Mouse (Mus musculus): ENCODE data around the gene Patz1. TPM values are rescaled to one million over a fixed set of nuclear protein-coding genes. Genes with fewer than 3 reads are reported as not detected.

Gene Patz1
- polyA plus RNA-seq, 1 experiment: 32.2 TPM

DNA sequence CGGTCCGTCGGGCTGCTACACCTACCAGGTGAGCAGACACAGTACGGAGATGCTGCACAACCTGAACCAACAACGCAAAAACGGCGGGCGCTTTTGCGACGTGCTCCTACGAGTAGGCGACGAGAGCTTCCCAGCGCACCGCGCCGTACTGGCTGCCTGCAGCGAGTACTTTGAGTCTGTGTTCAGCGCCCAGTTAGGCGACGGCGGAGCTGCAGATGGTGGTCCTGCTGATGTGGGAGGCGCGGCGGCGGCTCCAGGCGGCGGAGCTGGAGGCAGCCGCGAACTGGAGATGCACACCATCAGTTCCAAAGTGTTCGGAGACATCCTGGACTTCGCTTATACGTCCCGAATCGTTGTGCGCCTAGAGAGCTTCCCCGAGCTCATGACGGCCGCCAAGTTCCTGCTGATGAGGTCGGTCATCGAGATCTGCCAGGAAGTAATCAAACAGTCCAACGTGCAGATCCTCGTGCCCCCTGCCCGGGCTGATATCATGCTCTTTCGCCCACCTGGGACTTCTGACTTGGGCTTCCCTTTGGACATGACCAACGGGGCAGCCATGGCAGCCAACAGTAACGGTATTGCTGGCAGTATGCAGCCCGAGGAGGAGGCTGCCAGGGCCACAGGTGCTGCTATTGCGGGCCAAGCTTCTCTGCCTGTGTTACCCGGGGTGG is 2.1 kb downstream of the Patz1 start:
- H3K4me1 ChIP-seq (ENCODE audit: control insufficient read depth, insufficient read depth, low read length): peaks cover 15% of the 10 kb centered on the region
- peak overlapping the region; percentile 68 for H3K27ac ChIP-seq (ENCODE audit: insufficient read depth, low read depth, low read length)
- TF ChIP-seq CTCF (IDR thresholded peaks at IDR 0.05; ENCODE audit: low read depth, low read length): no peak
- no peak for TF ChIP-seq POLR2A (IDR thresholded peaks at IDR 0.05; ENCODE audit: borderline replicate concordance, low read depth, low read length)
- H3K4me3 ChIP-seq (ENCODE audit: insufficient read depth, low read length): peak overlapping the region; percentile 93

DNA sequence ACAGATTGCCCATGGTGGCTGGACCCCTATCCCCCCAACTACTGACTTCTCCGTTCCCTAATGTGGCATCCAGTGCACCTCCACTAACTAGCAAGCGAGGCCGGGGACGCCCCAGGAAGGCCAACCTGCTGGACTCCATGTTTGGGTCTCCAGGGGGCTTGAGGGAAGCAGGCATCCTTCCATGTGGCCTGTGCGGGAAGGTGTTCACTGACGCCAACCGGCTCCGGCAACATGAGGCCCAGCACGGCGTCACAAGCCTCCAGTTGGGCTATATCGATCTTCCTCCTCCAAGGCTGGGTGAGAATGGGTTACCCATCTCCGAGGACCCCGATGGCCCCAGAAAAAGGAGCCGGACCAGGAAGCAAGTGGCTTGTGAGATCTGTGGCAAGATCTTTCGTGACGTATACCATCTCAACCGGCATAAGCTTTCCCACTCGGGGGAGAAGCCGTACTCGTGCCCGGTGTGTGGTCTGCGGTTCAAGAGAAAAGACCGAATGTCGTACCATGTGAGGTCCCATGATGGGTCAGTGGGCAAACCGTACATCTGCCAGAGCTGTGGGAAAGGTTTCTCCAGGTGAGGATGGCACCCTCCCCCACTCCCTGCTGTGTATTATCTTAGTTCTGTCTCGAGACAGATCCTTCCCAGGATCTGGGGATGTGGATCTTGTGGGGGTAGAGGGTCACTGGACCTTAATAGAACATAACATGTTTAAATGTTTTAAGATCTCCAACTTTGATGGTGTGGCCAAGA is 2.8 kb downstream of the Patz1 start:
- H3K4me3 ChIP-seq (ENCODE audit: insufficient read depth, low read length): peak overlapping the region; percentile 93
- peaks cover 15% of the 10 kb centered on the region for H3K4me1 ChIP-seq (ENCODE audit: control insufficient read depth, insufficient read depth, low read length)
- TF ChIP-seq POLR2A (IDR thresholded peaks at IDR 0.05; ENCODE audit: borderline replicate concordance, low read depth, low read length) (no peak), CTCF (IDR thresholded peaks at IDR 0.05; ENCODE audit: low read depth, low read length) (no peak)
- peak overlapping the region; percentile 68 for H3K27ac ChIP-seq (ENCODE audit: insufficient read depth, low read depth, low read length)

DNA sequence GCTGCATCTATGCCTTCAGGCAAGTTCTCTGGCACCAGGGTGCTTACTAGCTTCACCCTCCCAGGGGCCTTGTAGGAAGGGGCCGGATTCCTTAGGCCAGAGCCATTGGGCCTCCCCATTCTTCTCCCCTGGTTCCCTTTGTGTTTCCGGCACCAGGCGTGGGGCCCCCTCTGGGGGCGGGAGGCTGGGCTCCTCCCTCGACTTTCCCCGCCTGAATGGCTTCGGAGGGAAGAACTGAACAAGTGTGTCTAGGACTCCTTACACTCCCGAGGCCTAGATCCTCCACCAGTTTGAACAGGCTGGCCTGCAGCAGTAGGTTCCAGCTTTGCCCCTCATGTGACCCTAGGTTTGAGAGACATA is 3.4 kb downstream of the Patz1 start:
- Histone ChIP-seq H3K4me1 (ENCODE audit: control insufficient read depth, insufficient read depth, low read length) (peaks cover 15% of the 10 kb centered on the region), H3K27ac (ENCODE audit: insufficient read depth, low read depth, low read length) (peak overlapping the region; percentile 68), H3K4me3 (ENCODE audit: insufficient read depth, low read length) (peak overlapping the region; percentile 93)
- TF ChIP-seq CTCF (IDR thresholded peaks at IDR 0.05; ENCODE audit: low read depth, low read length) (no peak), POLR2A (IDR thresholded peaks at IDR 0.05; ENCODE audit: borderline replicate concordance, low read depth, low read length) (no peak)

DNA sequence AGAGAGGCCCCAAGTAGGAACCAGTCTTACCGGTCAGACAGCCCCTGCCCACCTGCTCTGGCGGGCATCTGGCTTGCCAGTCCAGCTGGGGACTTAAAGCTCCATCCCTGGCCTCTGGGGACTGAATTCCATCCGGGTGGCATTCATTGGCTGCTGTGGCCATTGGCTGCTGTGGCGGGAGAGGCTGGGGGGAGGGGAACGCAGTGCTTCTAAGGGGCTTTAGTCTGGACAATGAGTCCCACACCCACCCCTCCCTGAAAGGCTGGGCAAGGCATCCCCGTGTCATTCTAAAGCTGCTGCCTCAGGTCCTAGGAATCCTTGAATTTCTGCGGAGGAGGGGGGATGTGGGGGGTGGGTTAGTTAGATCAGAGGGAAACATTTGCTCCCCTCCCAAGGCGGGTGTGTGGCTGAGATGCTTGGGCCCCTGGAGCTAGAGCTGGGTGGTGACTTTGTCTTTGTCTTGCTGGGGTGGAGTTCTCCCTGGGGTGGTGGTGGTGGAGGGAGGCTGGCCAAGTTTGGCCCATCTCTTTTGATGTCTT is 4.1 kb downstream of the Patz1 start:
- Histone ChIP-seq H3K4me1 (ENCODE audit: control insufficient read depth, insufficient read depth, low read length) (peaks cover 17% of the 10 kb centered on the region), H3K27ac (ENCODE audit: insufficient read depth, low read depth, low read length) (no peak overlapping the region), H3K4me3 (ENCODE audit: insufficient read depth, low read length) (peak overlapping the region; percentile 93)
- no peak for TF ChIP-seq CTCF (IDR thresholded peaks at IDR 0.05; ENCODE audit: low read depth, low read length)
- TF ChIP-seq POLR2A (IDR thresholded peaks at IDR 0.05; ENCODE audit: borderline replicate concordance, low read depth, low read length): no peak

DNA sequence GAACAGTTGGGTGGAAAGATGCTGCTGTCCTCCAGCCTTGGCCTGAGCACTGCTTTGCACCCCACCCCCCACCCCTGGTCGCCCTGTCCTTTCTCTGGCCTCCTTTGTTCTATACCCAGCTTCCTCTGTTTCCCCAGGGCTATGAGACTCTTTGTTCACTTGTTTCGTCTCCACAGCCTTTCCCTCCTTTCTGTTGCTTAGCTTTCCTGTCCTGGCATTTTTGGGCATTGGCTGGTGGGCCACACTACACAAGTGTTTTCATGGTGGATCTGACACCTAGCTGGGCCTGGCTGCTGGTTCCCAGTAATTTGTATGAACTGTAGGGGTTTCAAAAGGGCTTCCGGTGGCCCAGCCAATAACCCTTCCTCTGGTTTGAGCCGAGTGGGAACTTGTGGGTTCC is 4.7 kb downstream of the Patz1 start:
- peak overlapping the region; percentile 93; the same call in 1 of the 2 replicates for H3K4me3 ChIP-seq (ENCODE audit: insufficient read depth, low read length)

DNA sequence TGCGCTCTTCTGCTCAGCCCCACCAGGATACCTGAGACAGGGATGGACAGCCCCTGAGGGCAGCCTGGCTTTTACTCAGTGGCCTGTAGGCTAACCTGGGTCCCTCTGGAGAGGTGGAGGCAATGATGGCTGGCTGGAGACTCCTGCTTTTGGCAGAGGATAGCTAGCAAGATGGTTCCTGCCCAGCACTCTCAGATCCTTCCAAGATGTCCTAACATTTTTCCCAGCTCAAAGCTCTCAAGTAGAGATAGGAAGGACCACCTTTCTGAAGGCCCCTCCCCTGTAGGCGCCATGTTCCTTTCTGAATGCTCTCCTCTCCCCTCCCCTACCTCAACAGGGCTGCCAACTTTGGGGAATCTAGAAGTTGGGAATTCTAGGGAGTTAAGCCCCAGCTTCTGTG is 6.0 kb downstream of the Patz1 start:
- Histone ChIP-seq H3K4me1 (ENCODE audit: control insufficient read depth, insufficient read depth, low read length) (peaks cover 15% of the 10 kb centered on the region), H3K27ac (ENCODE audit: insufficient read depth, low read depth, low read length) (no peak overlapping the region), H3K4me3 (ENCODE audit: insufficient read depth, low read length) (no peak overlapping the region)
- TF ChIP-seq CTCF (IDR thresholded peaks at IDR 0.05; ENCODE audit: low read depth, low read length) (no peak), POLR2A (IDR thresholded peaks at IDR 0.05; ENCODE audit: borderline replicate concordance, low read depth, low read length) (no peak)

More for the DNA sequence above, 4.7 kb downstream of the Patz1 start:
- H3K4me1 ChIP-seq (ENCODE audit: control insufficient read depth, insufficient read depth, low read length): peaks cover 15% of the 10 kb centered on the region
- no peak overlapping the region for H3K27ac ChIP-seq (ENCODE audit: insufficient read depth, low read depth, low read length)
- TF ChIP-seq CTCF (IDR thresholded peaks at IDR 0.05; ENCODE audit: low read depth, low read length) (no peak), POLR2A (IDR thresholded peaks at IDR 0.05; ENCODE audit: borderline replicate concordance, low read depth, low read length) (no peak)

DNA sequence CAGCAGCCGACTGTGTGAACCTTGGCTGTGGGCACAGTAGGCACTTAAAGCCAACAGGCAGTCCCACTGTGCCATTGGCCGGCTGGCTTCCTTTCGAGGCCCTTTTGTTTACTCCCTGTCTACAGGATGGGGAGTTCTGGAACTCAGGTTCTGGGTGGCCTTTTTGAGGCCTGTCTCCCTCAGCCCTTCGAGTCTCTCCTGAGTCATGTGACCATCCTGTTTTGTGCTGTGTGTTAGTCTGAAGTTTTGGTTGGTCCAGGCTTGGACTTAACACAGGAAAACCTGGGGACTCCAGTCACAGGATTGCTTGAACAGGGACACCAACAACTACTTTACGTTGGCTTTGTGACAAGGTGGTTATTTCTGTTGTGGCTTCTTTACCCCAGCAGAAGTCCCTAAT is 7.4 kb downstream of the Patz1 start:
- TF ChIP-seq POLR2A (IDR thresholded peaks at IDR 0.05; ENCODE audit: borderline replicate concordance, low read depth, low read length): no peak
- no peak for TF ChIP-seq CTCF (IDR thresholded peaks at IDR 0.05; ENCODE audit: low read depth, low read length)
- H3K4me3 ChIP-seq (ENCODE audit: insufficient read depth, low read length): no peak overlapping the region
- H3K4me1 ChIP-seq (ENCODE audit: control insufficient read depth, insufficient read depth, low read length): peaks cover 15% of the 10 kb centered on the region
- no peak overlapping the region for H3K27ac ChIP-seq (ENCODE audit: insufficient read depth, low read depth, low read length)

DNA sequence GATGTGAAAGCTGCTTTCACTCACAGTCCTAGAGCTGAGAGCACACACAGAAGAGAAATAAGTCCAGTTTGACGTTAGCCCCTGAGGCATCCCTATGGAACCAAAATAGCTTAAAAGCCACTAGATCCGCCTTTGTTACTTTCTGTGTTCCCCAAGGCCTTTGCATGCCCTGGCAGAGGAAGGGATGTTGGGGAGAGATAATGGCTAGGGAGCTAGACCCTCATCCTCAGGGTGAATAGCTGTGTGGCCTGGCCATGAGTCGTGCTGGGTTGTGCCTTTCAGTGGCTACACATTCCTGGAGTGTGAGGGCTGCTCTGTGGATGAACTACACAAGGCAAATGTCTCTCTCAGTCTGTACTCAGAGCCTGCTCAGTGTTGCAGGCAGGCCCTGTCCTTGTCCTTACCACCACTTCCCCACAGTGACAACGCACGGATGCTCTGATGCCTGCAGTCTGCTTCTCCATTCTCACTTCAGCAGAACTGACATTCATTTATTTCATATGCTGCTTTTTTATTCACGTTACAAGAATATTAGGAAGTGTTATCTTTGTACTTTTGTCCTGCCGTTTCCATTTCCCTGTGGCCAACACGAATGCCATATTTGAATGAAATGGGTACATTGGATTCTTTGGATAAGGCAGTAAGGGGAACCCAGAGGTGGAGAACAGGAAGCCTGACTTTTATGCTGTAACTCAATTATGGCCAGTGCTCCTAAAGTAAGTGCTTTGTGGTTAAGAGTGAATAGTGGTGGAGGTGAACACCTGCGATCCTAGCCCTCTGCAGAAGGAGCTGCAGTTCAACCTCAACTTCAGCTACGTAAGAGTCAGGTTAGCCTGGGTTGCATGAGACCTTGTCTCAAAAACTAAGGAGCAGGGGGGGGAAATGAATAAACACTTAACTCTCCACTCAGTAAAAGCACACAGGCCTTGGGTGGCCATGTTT is 9.5 kb downstream of the Patz1 start:
- TF ChIP-seq POLR2A (IDR thresholded peaks at IDR 0.05; ENCODE audit: borderline replicate concordance, low read depth, low read length): no peak
- TF ChIP-seq CTCF (IDR thresholded peaks at IDR 0.05; ENCODE audit: low read depth, low read length): no peak
- no peak overlapping the region for H3K27ac ChIP-seq (ENCODE audit: insufficient read depth, low read depth, low read length)
- no peak overlapping the region for H3K4me3 ChIP-seq (ENCODE audit: insufficient read depth, low read length)
- H3K4me1 ChIP-seq (ENCODE audit: control insufficient read depth, insufficient read depth, low read length): peaks cover 9% of the 10 kb centered on the region

DNA sequence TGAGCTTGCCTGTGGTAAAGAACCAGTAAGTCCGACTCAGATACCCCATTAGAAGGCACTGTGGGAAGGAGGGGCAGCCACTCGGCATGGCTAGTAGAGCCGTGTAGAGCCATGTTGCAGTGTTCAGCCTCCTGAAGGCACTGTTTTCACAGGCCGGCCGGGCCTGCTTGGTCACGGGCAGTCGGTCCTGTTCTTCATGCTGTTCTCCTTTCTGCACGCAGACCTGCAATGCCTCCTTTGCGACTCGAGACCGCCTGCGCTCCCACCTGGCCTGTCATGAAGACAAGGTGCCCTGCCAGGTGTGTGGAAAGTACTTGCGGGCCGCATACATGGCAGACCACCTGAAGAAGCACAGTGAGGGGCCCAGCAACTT is 10.1 kb downstream of the Patz1 start:
- TF ChIP-seq CTCF (IDR thresholded peaks at IDR 0.05; ENCODE audit: low read depth, low read length) (no peak), POLR2A (IDR thresholded peaks at IDR 0.05; ENCODE audit: borderline replicate concordance, low read depth, low read length) (no peak)
- H3K4me1 ChIP-seq (ENCODE audit: control insufficient read depth, insufficient read depth, low read length): peaks cover 3% of the 10 kb centered on the region
- no peak overlapping the region for H3K4me3 ChIP-seq (ENCODE audit: insufficient read depth, low read length)
- H3K27ac ChIP-seq (ENCODE audit: insufficient read depth, low read depth, low read length): no peak overlapping the region
